Mouse (Mus musculus): Measurements from ENCODE around the gene Spock1. TPM values are rescaled to one million over a fixed set of nuclear protein-coding genes. Genes with fewer than 3 reads are reported as not detected.

Spock1 gene
- total and polyA plus RNA-seq, 3 experiments = not detected

GRCm38 (mm10) chr13:57810083-57810482, 98.0 kb downstream of the Spock1 start:
- in situ Hi-C loops (cut with MboI; ENCODE audit: low pct_ligation_motif_present, low pct_unique_long_range_greater_than_20kb, low sequenced_read_pairs) = no loop called here
- Histone ChIP-seq H3K79me2 (replicated peaks; ENCODE audit: control insufficient read depth, extremely low read depth, insufficient read depth, poor library complexity, severe bottlenecking) (no peaks in the 10 kb centered on the region), H3K4me3 (replicated peaks in 1 of 3; ENCODE audit: low read depth in 2 of 3, low read length in 2 of 3, poor library complexity in 1 of 3) (no peak overlapping the region), H3K27me3 (replicated peaks) (no peaks in the 10 kb centered on the region), H3K4me1 (ENCODE audit: control insufficient read depth in 1 of 2, insufficient read depth in 2 of 2) (no peaks in the 10 kb centered on the region), H3K9me3 (replicated peaks; ENCODE audit: low read length) (peaks cover 90% of the 10 kb centered on the region), H3K4me2 (ENCODE audit: insufficient read depth, low read depth, poor library complexity, severe bottlenecking) (no peak overlapping the region), H3K9ac (ENCODE audit: insufficient read depth, low read depth) (no peak overlapping the region), H3K36me3 (replicated peaks in 1 of 2; ENCODE audit: control insufficient read depth in 1 of 2, insufficient read depth in 1 of 2, low read length in 1 of 2) (no peaks in the 10 kb centered on the region), H3K27ac (ENCODE audit: insufficient read depth, low read depth) (no peak overlapping the region)
- no peak for DNase-seq (ENCODE audit: extremely low read depth)
- dilution Hi-C loops (cut with MboI; ENCODE audit: extremely low pct_ligation_motif_present, extremely low pct_unique_long_range_greater_than_20kb, low sequenced_read_pairs) = no loop called here
- TF ChIP-seq PAX5 (IDR thresholded peaks at IDR 0.05; ENCODE audit: low read length) (no peak), USF1 (IDR thresholded peaks at IDR 0.05; ENCODE audit: low read depth, low read length) (no peak), ZMIZ1 (IDR thresholded peaks at IDR 0.05; ENCODE audit: low read depth, low read length) (no peak), MAZ (IDR thresholded peaks at IDR 0.05; ENCODE audit: low read depth, low read length) (no peak), TBP (conservative IDR thresholded peaks at IDR 0.05; ENCODE audit: low read depth, low read length) (no peak), ETS1 (conservative IDR thresholded peaks at IDR 0.05; ENCODE audit: low read depth, low read length) (no peak), CHD2 (IDR thresholded peaks at IDR 0.05; ENCODE audit: low read length) (no peak), GABPA (IDR thresholded peaks at IDR 0.05; ENCODE audit: insufficient replicate concordance, low read depth, low read length) (no peak), MAFK (IDR thresholded peaks at IDR 0.05; ENCODE audit: insufficient replicate concordance, low read length) (no peak)

GRCm38 (mm10) chr13:57809603-57810002, 98.5 kb downstream of the Spock1 start:
- Histone ChIP-seq H3K4me3 (replicated peaks in 1 of 3; ENCODE audit: low read depth in 2 of 3, low read length in 2 of 3, poor library complexity in 1 of 3) (no peak overlapping the region), H3K79me2 (replicated peaks; ENCODE audit: control insufficient read depth, extremely low read depth, insufficient read depth, poor library complexity, severe bottlenecking) (no peaks in the 10 kb centered on the region), H3K9me3 (replicated peaks; ENCODE audit: low read length) (peaks cover 90% of the 10 kb centered on the region), H3K27ac (ENCODE audit: insufficient read depth, low read depth) (no peak overlapping the region), H3K27me3 (replicated peaks) (no peaks in the 10 kb centered on the region), H3K4me2 (ENCODE audit: insufficient read depth, low read depth, poor library complexity, severe bottlenecking) (no peak overlapping the region), H3K9ac (ENCODE audit: insufficient read depth, low read depth) (no peak overlapping the region), H3K36me3 (replicated peaks in 1 of 2; ENCODE audit: control insufficient read depth in 1 of 2, insufficient read depth in 1 of 2, low read length in 1 of 2) (no peaks in the 10 kb centered on the region), H3K4me1 (ENCODE audit: control insufficient read depth in 1 of 2, insufficient read depth in 2 of 2) (no peaks in the 10 kb centered on the region)
- TF ChIP-seq SMC3 (IDR thresholded peaks at IDR 0.05; ENCODE audit: low read depth, low read length) = no peak
- dilution Hi-C loops (cut with MboI; ENCODE audit: extremely low pct_ligation_motif_present, extremely low pct_unique_long_range_greater_than_20kb, low sequenced_read_pairs) = no loop called here
- no peak for DNase-seq (ENCODE audit: extremely low read depth)
- in situ Hi-C loops (cut with MboI; ENCODE audit: low pct_ligation_motif_present, low pct_unique_long_range_greater_than_20kb, low sequenced_read_pairs) = no loop called here

GRCm38 (mm10) chr13:57806816-57807215, 101.3 kb downstream of the Spock1 start:
- in situ Hi-C loops (cut with MboI; ENCODE audit: low pct_ligation_motif_present, low pct_unique_long_range_greater_than_20kb, low sequenced_read_pairs) (no loop called here), dilution Hi-C loops (cut with MboI; ENCODE audit: extremely low pct_ligation_motif_present, extremely low pct_unique_long_range_greater_than_20kb, low sequenced_read_pairs) (no loop called here)
- Histone ChIP-seq H3K4me2 (ENCODE audit: insufficient read depth, low read depth, poor library complexity, severe bottlenecking) (no peak overlapping the region), H3K9me3 (replicated peaks; ENCODE audit: low read length) (peaks cover 87% of the 10 kb centered on the region), H3K4me3 (replicated peaks in 1 of 3; ENCODE audit: low read depth in 2 of 3, low read length in 2 of 3, poor library complexity in 1 of 3) (no peak overlapping the region), H3K27ac (ENCODE audit: insufficient read depth, low read depth) (no peak overlapping the region), H3K36me3 (replicated peaks in 1 of 2; ENCODE audit: control insufficient read depth in 1 of 2, insufficient read depth in 1 of 2, low read length in 1 of 2) (no peaks in the 10 kb centered on the region), H3K79me2 (replicated peaks; ENCODE audit: control insufficient read depth, extremely low read depth, insufficient read depth, poor library complexity, severe bottlenecking) (no peaks in the 10 kb centered on the region), H3K9ac (ENCODE audit: insufficient read depth, low read depth) (no peak overlapping the region), H3K4me1 (ENCODE audit: control insufficient read depth in 1 of 2, insufficient read depth in 2 of 2) (no peaks in the 10 kb centered on the region), H3K27me3 (replicated peaks) (no peaks in the 10 kb centered on the region)
- TF ChIP-seq GABPA (IDR thresholded peaks at IDR 0.05; ENCODE audit: insufficient replicate concordance, low read depth, low read length) = no peak
- TF ChIP-seq USF2 (conservative IDR thresholded peaks at IDR 0.05; ENCODE audit: low read depth, low read length) = no peak
- no peak for TF ChIP-seq JUN (IDR thresholded peaks at IDR 0.05; ENCODE audit: insufficient read depth, low read depth, low read length)
- TF ChIP-seq CHD2 (IDR thresholded peaks at IDR 0.05; ENCODE audit: low read length) = no peak
- TF ChIP-seq CTCF (conservative IDR thresholded peaks at IDR 0.05 in 1 of 2, IDR thresholded peaks at IDR 0.05 in 1 of 2; ENCODE audit: low read depth in 2 of 2, low read length in 2 of 2) = no peak
- no peak for TF ChIP-seq CHD1 (IDR thresholded peaks at IDR 0.05; ENCODE audit: low read depth, low read length)
- no peak for TF ChIP-seq ZMIZ1 (IDR thresholded peaks at IDR 0.05; ENCODE audit: low read depth, low read length)
- no peak for TF ChIP-seq ZC3H11A (IDR thresholded peaks at IDR 0.05; ENCODE audit: low read depth, low read length)
- DNase-seq (ENCODE audit: extremely low read depth) = no peak
